Comparison of ENCODE assay signal across 7 mouse cellular contexts in genomic region chr4:123904333-123905125, GRCm38 (mm10). TPM values are rescaled to one million over a fixed set of nuclear protein-coding genes. Genes with fewer than 3 reads are reported as not detected.
DNase-seq lines count a peak whose midpoint lies in the region; ATAC-seq lines count a peak whose summit lies in the region.

Gene Mycbp (plus strand): TSS chr4:123904832.

- no peaks in the 10 kb centered on the region for H3K36me3 ChIP-seq in embryonic facial prominence, embryonic 11.5 days (replicated peaks; ENCODE audit: control insufficient read depth, insufficient read depth, low read depth, low read length)
- H3K36me3 ChIP-seq in limb, embryonic 10.5 days: peaks cover 15% of the 10 kb centered on the region
- peaks cover 6% of the 10 kb centered on the region for H3K36me3 ChIP-seq in midbrain, embryonic 13.5 days

- H3K4me1 ChIP-seq in embryonic facial prominence, embryonic 11.5 days (ENCODE audit: control insufficient read depth, insufficient read depth, low read length): no peaks in the 10 kb centered on the region
- peaks cover 8% of the 10 kb centered on the region for H3K4me1 ChIP-seq in limb, embryonic 10.5 days
- H3K4me1 ChIP-seq in midbrain, embryonic 13.5 days (replicated peaks): peaks cover 21% of the 10 kb centered on the region

- under 1% methylated on average over 49 of the region's 49 CpGs for WGBS in embryonic facial prominence, embryonic 11.5 days
- WGBS in limb, embryonic 10.5 days: 2% methylated on average over 49 of the region's 49 CpGs
- 1% methylated on average over 49 of the region's 49 CpGs for WGBS in midbrain, embryonic 13.5 days

- peak; percentile 100 for DNase-seq in adrenal gland, postnatal 14 days
- DNase-seq in embryonic facial prominence, embryonic 11.5 days (ENCODE audit: low spot score): peak; percentile 98
- peak; percentile 99 for DNase-seq in kidney, adult 11 months
- DNase-seq in limb, embryonic 10.5 days (ENCODE audit: low spot score): peak; percentile 100
- peak; percentile 99 for DNase-seq in spleen, adult 12 weeks (ENCODE audit: low spot score)

- peak within 1 kb of the TSS; percentile 70 for H3K27ac ChIP-seq in embryonic facial prominence, embryonic 11.5 days (replicated peaks; ENCODE audit: low read depth, low read length)
- peak within 1 kb of the TSS; percentile 88 for H3K27ac ChIP-seq in limb, embryonic 10.5 days
- H3K27ac ChIP-seq in midbrain, embryonic 13.5 days: peak within 1 kb of the TSS; percentile 83

- peak within 1 kb of the TSS; percentile 64 for H3K4me2 ChIP-seq in embryonic facial prominence, embryonic 11.5 days (ENCODE audit: low read depth, low read length)
- H3K4me2 ChIP-seq in midbrain, embryonic 13.5 days (replicated peaks): peak within 1 kb of the TSS; percentile 88

- ATAC-seq in embryonic facial prominence, embryonic 11.5 days (replicated peaks; ENCODE audit: insufficient number of reproducible peaks, low FRiP score, low TSS enrichment, low read depth): peak; percentile 100
- peak; percentile 98 for ATAC-seq in granulocyte monocyte progenitor cell, adult 5-6 weeks (replicated peaks; ENCODE audit: poor library complexity, severe bottlenecking)
- ATAC-seq in midbrain, embryonic 13.5 days: peak; percentile 100

- peak within 1 kb of the TSS; percentile 86 for H3K4me3 ChIP-seq in embryonic facial prominence, embryonic 11.5 days (ENCODE audit: low read depth, low read length)
- peak within 1 kb of the TSS; percentile 94 for H3K4me3 ChIP-seq in limb, embryonic 10.5 days
- H3K4me3 ChIP-seq in midbrain, embryonic 13.5 days (replicated peaks): peak within 1 kb of the TSS; percentile 65

- H3K9ac ChIP-seq in embryonic facial prominence, embryonic 11.5 days (replicated peaks; ENCODE audit: low read length): peak within 1 kb of the TSS; percentile 80
- H3K9ac ChIP-seq in midbrain, embryonic 13.5 days (replicated peaks): peak within 1 kb of the TSS; percentile 71

- no peaks in the 10 kb centered on the region for H3K9me3 ChIP-seq in embryonic facial prominence, embryonic 11.5 days (replicated peaks; ENCODE audit: control insufficient read depth, low read length)
- H3K9me3 ChIP-seq in limb, embryonic 10.5 days (replicated peaks): no peaks in the 10 kb centered on the region
- no peaks in the 10 kb centered on the region for H3K9me3 ChIP-seq in midbrain, embryonic 13.5 days

- no peaks in the 10 kb centered on the region for H3K27me3 ChIP-seq in embryonic facial prominence, embryonic 11.5 days (ENCODE audit: control insufficient read depth, insufficient read depth, low read length)
- no peaks in the 10 kb centered on the region for H3K27me3 ChIP-seq in limb, embryonic 10.5 days (ENCODE audit: low read depth, poor library complexity, severe bottlenecking)
- no peaks in the 10 kb centered on the region for H3K27me3 ChIP-seq in midbrain, embryonic 13.5 days

RNA-seq across cellular contexts. Expression of gene Mycbp, which starts in this region (rescaled TPM):
- total RNA-seq in adrenal gland, postnatal 14 days (2021): 44.8 and 45.6 TPM in 2 replicates
- polyA plus RNA-seq in embryonic facial prominence, embryonic 11.5 days (2014; fragmentation: Nextera tagmentation; extraction: Ambion mirVana): 74.0 and 76.0 TPM in 2 replicates
- 35.4 and 35.7 TPM in 2 replicates for total RNA-seq in granulocyte monocyte progenitor cell, adult 5-6 weeks (2014; fragmentation: Nextera tagmentation)
- 30.1 and 33.2 TPM in 2 replicates for total RNA-seq in granulocyte monocyte progenitor cell, adult 5-6 weeks (2017)
- polyA plus RNA-seq in limb, embryonic 10.5 days (2016; fragmentation: Nextera tagmentation; extraction: Ambion mirVana): 66.8 and 76.1 TPM in 2 replicates
- polyA plus RNA-seq in midbrain, embryonic 13.5 days (2015; fragmentation: Nextera tagmentation; extraction: Ambion mirVana): 44.2 and 49.4 TPM in 2 replicates

Comparison
In these comparisons a context has a peak if more than half of its experiments do, and no peak if none do; other contexts are left out.
1. Peak in every context shown above with its lines: DNase-seq, ATAC-seq, H3K4me3 ChIP-seq and H3K27ac ChIP-seq.